Mouse (Mus musculus): Measurements from ENCODE around the gene Shc3. TPM values are rescaled to one million over a fixed set of nuclear protein-coding genes. Genes with fewer than 3 reads are reported as not detected.
A peak's percentile ranks its signal among the peaks of the same experiment; 100 is the strongest.

Gene Shc3
- total RNA-seq, 2 experiments from 2014 or later, result 3.7 to 3.8 TPM

- intact Hi-C loops (cut with DNase I), result loop anchor here (1.0 to 5.0 kb wide), 2 partner anchors 194 to 474 kb away; no protein-coding TSS in a partner anchor
Measured at GRCm38 (mm10) chr13:51423647-51424046, 145.6 kb downstream of the Shc3 start.

GRCm38 (mm10) chr13:51420861-51421260 is 148.4 kb downstream of the Shc3 start:
- no peak for DNase-seq
- intact Hi-C loops (cut with DNase I), result loop anchor here (5.0 kb wide), 1 partner anchor 196 kb away; no protein-coding TSS in a partner anchor

More at GRCm38 (mm10) chr13:51423647-51424046, 145.6 kb downstream of the Shc3 start:
- DNase-seq, result no peak

GRCm38 (mm10) chr13:51419501-51419900 is 149.7 kb downstream of the Shc3 start:
- DNase-seq, result no peak

GRCm38 (mm10) chr13:51418942-51419451 is 150.2 kb downstream of the Shc3 start:
- intact Hi-C loops (cut with DNase I), result loop anchor here (1.0 to 5.0 kb wide), 4 partner anchors 211 to 470 kb away; partner anchors contain the start of gene Spin1
- no peak for DNase-seq

More at GRCm38 (mm10) chr13:51419501-51419900, 149.7 kb downstream of the Shc3 start:
- intact Hi-C loops (cut with DNase I), result loop anchor here (5.0 kb wide), 1 partner anchor 317 kb away; the partner anchor contains the start of gene Spin1

GRCm38 (mm10) chr13:51418268-51418941 is 150.8 kb downstream of the Shc3 start:
- intact Hi-C loops (cut with DNase I), result loop anchor here (1.0 to 5.0 kb wide), 4 partner anchors 210 to 469 kb away; partner anchors contain the start of gene Spin1
- DNase-seq, result peak; percentile 94 to 98

- intact Hi-C loops (cut with DNase I), result loop anchor here (1.0 to 5.0 kb wide), 4 partner anchors 209 to 468 kb away; partner anchors contain the start of gene Spin1
- peak; percentile 41 to 53 for DNase-seq
Measured at GRCm38 (mm10) chr13:51417796-51418195, 151.4 kb downstream of the Shc3 start.

- intact Hi-C loops (cut with DNase I), result loop anchor here (5.0 kb wide), 1 partner anchor 314 kb away; the partner anchor contains the start of gene Spin1
- DNase-seq, result no peak
Measured at GRCm38 (mm10) chr13:51416727-51417126, 152.5 kb downstream of the Shc3 start.

- intact Hi-C loops (cut with DNase I), result loop anchor here (5.0 kb wide), 1 partner anchor 116 kb away; no protein-coding TSS in a partner anchor
- peak in 1 of 2 experiments; percentile 56 for DNase-seq
Measured at GRCm38 (mm10) chr13:51413461-51413860, 155.8 kb downstream of the Shc3 start.

- no peak for DNase-seq
- intact Hi-C loops (cut with DNase I), result loop anchor here (5.0 kb wide), 1 partner anchor 115 kb away; no protein-coding TSS in a partner anchor
Measured at GRCm38 (mm10) chr13:51411696-51412430, 157.4 kb downstream of the Shc3 start.

GRCm38 (mm10) chr13:51411243-51411642 is 158.0 kb downstream of the Shc3 start:
- DNase-seq, result no peak
- intact Hi-C loops (cut with DNase I), result loop anchor here (5.0 kb wide), 1 partner anchor 114 kb away; no protein-coding TSS in a partner anchor

- intact Hi-C loops (cut with DNase I), result loop anchor here (5.0 kb wide), 1 partner anchor 113 kb away; no protein-coding TSS in a partner anchor
- no peak for DNase-seq
Measured at GRCm38 (mm10) chr13:51409936-51410481, 159.2 kb downstream of the Shc3 start.

- peak; percentile 75 to 77 for DNase-seq
- intact Hi-C loops (cut with DNase I), result no loop called here
Measured at GRCm38 (mm10) chr13:51408519-51409001, 160.7 kb downstream of the Shc3 start, which contains the start of gene S1pr3. Gene S1pr3 (plus strand): TSS chr13:51408639.

- intact Hi-C loops (cut with DNase I), result no loop called here
- DNase-seq, result peak in 1 of 2 experiments; percentile 30
Measured at GRCm38 (mm10) chr13:51407541-51408217, 161.5 kb downstream of the Shc3 start.

GRCm38 (mm10) chr13:51405731-51406320 is 163.4 kb downstream of the Shc3 start:
- intact Hi-C loops (cut with DNase I), result no loop called here
- DNase-seq, result no peak

GRCm38 (mm10) chr13:51404566-51404965 is 164.7 kb downstream of the Shc3 start:
- no peak for DNase-seq
- intact Hi-C loops (cut with DNase I), result no loop called here

GRCm38 (mm10) chr13:51400736-51401501 is 168.3 kb downstream of the Shc3 start:
- intact Hi-C loops (cut with DNase I), result no loop called here
- DNase-seq, result no peak

GRCm38 (mm10) chr13:51400186-51400719 is 169.0 kb downstream of the Shc3 start:
- intact Hi-C loops (cut with DNase I), result no loop called here
- DNase-seq, result no peak

- intact Hi-C loops (cut with DNase I), result no loop called here
- DNase-seq, result no peak
Measured at GRCm38 (mm10) chr13:51399562-51399961, 169.7 kb downstream of the Shc3 start.
